Mouse (Mus musculus) erythroblast, embryonic 14.5 days (primary cell): ENCODE measurements around the gene Nmt1.

Experiments
- GATA1 ChIP-seq: IDR thresholded peaks from 2 replicates; pipeline ENCODE4 v1.6.1; 2012; ENCODE audit warnings: low read length, inconsistent platforms, mixed read lengths
- TAL1 ChIP-seq: IDR thresholded peaks from 3 replicates; pipeline ENCODE4 v1.6.1; 2012; ENCODE audit warnings: low read length, inconsistent platforms, mixed read lengths

DNA sequence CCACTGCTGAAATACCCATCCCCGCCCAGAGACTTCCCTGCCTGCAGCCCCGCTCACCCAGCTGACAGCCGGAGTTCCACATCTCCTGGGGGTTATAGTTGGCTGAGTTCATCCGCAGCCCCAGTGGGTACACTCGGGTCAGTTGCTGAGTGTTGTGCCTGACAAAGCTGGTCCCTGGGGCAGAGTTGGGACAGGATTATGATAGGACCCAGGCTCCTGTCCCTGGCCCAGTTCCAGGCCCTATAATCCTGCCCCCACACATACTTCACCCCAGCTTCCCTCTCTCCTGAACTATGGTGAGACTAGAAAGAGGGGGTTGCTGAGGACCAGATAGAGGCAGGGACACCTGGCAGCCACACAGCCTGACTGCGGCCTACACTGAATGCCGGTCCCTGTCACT lies 45.7 kb downstream of the Nmt1 start:
- TF ChIP-seq TAL1 (no peak), GATA1 (no peak)
